Mouse (Mus musculus) ES-E14 (cell line): ENCODE data around the gene Cxcr1. TPM values are rescaled to one million over a fixed set of nuclear protein-coding genes. Genes with fewer than 3 reads are reported as not detected.

Experiments
- DNase-seq: peaks from one replicate; pipeline ENCODE4 v3.0.0-alpha.2; 2013; ENCODE audit warnings: low read depth, low spot score
- H3K27ac ChIP-seq: 2 replicates; pipeline ENCODE4 v1.5.1; 2012; ENCODE audit warnings: low read depth, mild to moderate bottlenecking, low read length, moderate library complexity, mixed read lengths; ENCODE audit not compliant: poor library complexity, insufficient read depth, severe bottlenecking
- H3K36me3 ChIP-seq: 2 replicates; pipeline ENCODE4 v1.6.1; 2012; ENCODE audit warnings: mild to moderate bottlenecking, low read length, moderate library complexity, mixed read lengths; ENCODE audit not compliant: control insufficient read depth, poor library complexity, insufficient read depth, severe bottlenecking
- H3K4me1 ChIP-seq, 2 experiments: fragments of 150-350 bp in 1 of 2; sonication (generic) in 1 of 2; 2 replicates each; pipeline ENCODE4 v1.6.1; 2012; ENCODE audit warnings: low read length in 2 of 2, mild to moderate bottlenecking in 1 of 2, mixed read lengths in 1 of 2; ENCODE audit not compliant: control insufficient read depth in 2 of 2, insufficient read depth in 2 of 2, poor library complexity in 1 of 2
- H3K4me3 ChIP-seq, 2 experiments: fragments of 150-350 bp in 1 of 2; sonication (generic) in 1 of 2; 2 replicates each; pipeline ENCODE4 v1.5.1; 2012; ENCODE audit warnings: low read length in 2 of 2, low read depth in 1 of 2, mild to moderate bottlenecking in 1 of 2, mixed read lengths in 1 of 2; ENCODE audit not compliant: insufficient read depth in 1 of 2, poor library complexity in 1 of 2, severe bottlenecking in 1 of 2
- H3K9ac ChIP-seq: 2 replicates; pipeline ENCODE4 v1.6.1; 2012; ENCODE audit warnings: low read depth, mild to moderate bottlenecking, low read length, mixed read lengths; ENCODE audit not compliant: poor library complexity, insufficient read depth, severe bottlenecking
- H3K9me3 ChIP-seq: fragments of 150-350 bp; sonication (generic); 2 replicates; pipeline ENCODE4 v1.6.1; 2012; ENCODE audit warnings: low read depth, mild to moderate bottlenecking, low read length; ENCODE audit not compliant: control insufficient read depth, insufficient read depth
- CHD2 ChIP-seq: IDR thresholded peaks from 2 replicates; pipeline ENCODE4 v1.6.1; 2014; ENCODE audit warnings: mild to moderate bottlenecking, low read depth, low read length, inconsistent platforms
- HCFC1 ChIP-seq: IDR thresholded peaks from 2 replicates; pipeline ENCODE4 v1.6.1; 2012; ENCODE audit warnings: low read length, inconsistent platforms, borderline replicate concordance; ENCODE audit not compliant: insufficient read depth
- MAFK ChIP-seq: IDR thresholded peaks from 2 replicates; pipeline ENCODE4 v1.6.1; 2014; ENCODE audit warnings: mild to moderate bottlenecking, low read depth, low read length, inconsistent platforms; ENCODE audit not compliant: insufficient read depth
- ZC3H11A ChIP-seq: IDR thresholded peaks from 2 replicates; pipeline ENCODE4 v1.6.1; 2012; ENCODE audit warnings: low read depth, mild to moderate bottlenecking, inconsistent platforms, low read length, borderline replicate concordance
- ZNF384 ChIP-seq: IDR thresholded peaks from 2 replicates; pipeline ENCODE4 v1.6.1; 2012; ENCODE audit warnings: low read depth, low read length, inconsistent platforms
- in situ Hi-C, 2 experiments: fragments of 600-800 bp; cut with MboI; formaldehyde crosslinking; loops; one replicate each; pipeline ENCODE4 v1.15.1; 2025; ENCODE audit warnings: low sequenced_read_pairs in 2 of 2, inconsistent platforms in 1 of 2; ENCODE audit not compliant: unreplicated experiment in 2 of 2
- total RNA-seq: library from RNA; depleted of rRNA; stranded (reverse); fragments of 300-350 nt; gene quantifications from 2 replicates; pipeline ENCODE4 v1.2.3, GENCODE M21; 2012

The Cxcr1 gene
- total RNA-seq, 1 experiment, result not detected

DNA sequence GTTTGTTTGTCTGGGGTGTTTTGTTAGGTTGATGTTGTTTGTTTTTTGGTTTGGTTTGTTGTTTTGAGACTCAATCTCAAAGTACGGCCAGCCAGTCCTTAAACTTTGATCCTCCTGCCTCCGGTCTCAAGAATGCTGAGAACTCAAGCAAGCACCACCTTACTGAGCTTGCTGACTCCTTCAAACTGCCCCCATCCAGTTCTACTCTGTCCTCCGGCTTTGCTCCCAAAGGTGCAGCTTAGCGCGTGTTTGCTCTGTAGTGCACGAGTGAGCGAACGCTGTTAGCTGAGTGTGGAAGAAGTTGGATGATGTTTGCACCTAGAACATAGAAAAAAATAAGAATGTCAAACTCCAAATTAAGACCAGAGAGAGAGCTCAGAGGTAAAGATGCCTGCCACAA lies 14.5 kb upstream of the Cxcr1 start:
- Histone ChIP-seq H3K27ac (no peak overlapping the region), H3K9me3 (no peaks in the 10 kb centered on the region), H3K36me3 (no peaks in the 10 kb centered on the region), H3K4me1 (peaks cover 0 to 7% of the 10 kb centered on the region in 2 experiments; a peak in 2 of 4 replicates), H3K4me3 (no peak overlapping the region), H3K9ac (no peak overlapping the region)
- no peak for TF ChIP-seq HCFC1
- TF ChIP-seq ZNF384, result no peak
- no peak for TF ChIP-seq CHD2
- no peak for TF ChIP-seq MAFK
- TF ChIP-seq ZC3H11A, result no peak
- in situ Hi-C loops, result loop anchor here in 1 of 2 experiments (10.0 kb wide), 1 partner anchor 156 kb away; the partner anchor contains the start of gene Catip
- no peak for DNase-seq

DNA sequence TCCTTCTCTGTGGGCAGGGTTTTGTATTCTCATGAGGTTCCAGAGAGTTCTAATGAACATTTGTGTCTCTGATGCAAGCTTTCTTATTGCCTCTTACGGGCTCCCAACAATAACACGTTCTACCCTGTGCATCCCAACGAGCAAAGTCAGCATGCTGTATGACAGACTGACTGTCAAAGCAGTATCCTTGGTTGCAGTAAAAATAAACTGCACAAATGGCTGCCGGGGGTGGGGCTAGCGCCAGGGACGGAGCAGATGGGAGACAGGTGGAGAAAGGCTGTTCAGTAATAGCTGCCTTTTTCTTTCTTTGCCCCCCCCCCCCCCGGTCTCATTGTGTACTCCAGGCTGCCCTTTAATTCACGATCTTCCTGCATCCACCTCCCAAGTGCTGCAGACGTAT lies 13.5 kb upstream of the Cxcr1 start:
- H3K9me3 ChIP-seq, result no peaks in the 10 kb centered on the region
- in situ Hi-C loops, result loop anchor here in 1 of 2 experiments (10.0 kb wide), 1 partner anchor 157 kb away; the partner anchor contains the start of gene Catip
- TF ChIP-seq MAFK, result no peak
- no peak for TF ChIP-seq ZC3H11A
- TF ChIP-seq HCFC1, result no peak
- TF ChIP-seq CHD2, result no peak
- no peak for TF ChIP-seq ZNF384
- no peak overlapping the region for H3K9ac ChIP-seq
- no peak overlapping the region for H3K4me3 ChIP-seq
- H3K4me1 ChIP-seq, result peaks cover 0 to 7% of the 10 kb centered on the region in 2 experiments; a peak in 2 of 4 replicates
- DNase-seq, result no peak
- H3K36me3 ChIP-seq, result no peaks in the 10 kb centered on the region
- H3K27ac ChIP-seq, result no peak overlapping the region

DNA sequence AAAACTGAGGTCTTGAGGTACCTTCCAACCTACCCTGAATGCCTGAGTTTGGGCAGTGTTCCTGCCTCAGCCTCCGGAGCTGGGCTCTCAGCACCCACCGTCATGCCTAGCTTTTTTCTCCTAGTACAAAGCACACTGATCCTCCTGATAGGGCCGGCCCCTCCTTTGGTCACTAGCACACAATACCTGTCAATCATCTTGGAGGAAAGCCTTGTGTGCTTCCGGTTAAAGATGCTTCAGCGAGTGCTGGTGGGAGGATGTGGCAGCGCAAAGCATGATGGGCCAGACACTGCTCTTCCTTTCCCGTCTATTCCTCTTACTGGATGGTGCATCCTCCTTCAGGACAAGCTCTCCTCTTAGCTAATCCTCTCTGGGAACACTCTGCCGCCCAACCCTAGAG lies 12.2 kb upstream of the Cxcr1 start:
- Histone ChIP-seq H3K36me3 (no peaks in the 10 kb centered on the region), H3K4me3 (peak overlapping the region in 1 of 2 experiments; percentile 12; a peak in 1 of 4 replicates), H3K9me3 (no peaks in the 10 kb centered on the region), H3K27ac (no peak overlapping the region), H3K9ac (peak overlapping the region; percentile 22; the same call in 1 of the 2 replicates), H3K4me1 (peaks cover 0 to 7% of the 10 kb centered on the region in 2 experiments; a peak in 2 of 4 replicates)
- DNase-seq, result no peak
- TF ChIP-seq ZNF384 (no peak), ZC3H11A (no peak), CHD2 (no peak), MAFK (no peak), HCFC1 (no peak)
- in situ Hi-C loops, result loop anchor here in 1 of 2 experiments (10.0 kb wide), 1 partner anchor 158 kb away; the partner anchor contains the start of gene Catip

DNA sequence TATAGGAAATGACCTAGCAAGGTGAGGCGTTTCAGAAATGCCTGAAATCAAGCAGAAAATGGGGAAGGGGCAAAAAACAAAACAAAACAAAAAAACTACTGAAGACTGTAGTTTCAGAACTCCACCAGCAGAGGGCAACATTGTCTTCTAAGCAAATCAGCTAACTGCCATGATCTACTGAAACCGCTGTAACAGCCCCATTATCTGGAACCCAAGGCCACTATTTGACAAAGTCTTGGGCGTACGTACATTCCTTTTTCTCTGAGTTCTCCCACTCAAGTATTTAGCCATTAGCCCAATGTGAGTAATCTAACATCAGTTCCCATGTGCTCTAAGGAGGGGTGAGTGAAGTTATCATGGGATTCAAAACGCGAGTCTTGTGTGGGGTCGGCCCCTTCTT lies 11.4 kb upstream of the Cxcr1 start:
- Histone ChIP-seq H3K4me3 (no peak overlapping the region), H3K9me3 (no peaks in the 10 kb centered on the region), H3K27ac (no peak overlapping the region), H3K36me3 (no peaks in the 10 kb centered on the region), H3K4me1 (peaks cover 0 to 7% of the 10 kb centered on the region in 2 experiments; a peak in 2 of 4 replicates), H3K9ac (no peak overlapping the region)
- in situ Hi-C loops, result loop anchor here in 1 of 2 experiments (10.0 kb wide), 1 partner anchor 159 kb away; the partner anchor contains the start of gene Catip
- DNase-seq, result peak; percentile 61
- TF ChIP-seq CHD2 (no peak), ZNF384 (no peak), ZC3H11A (peak; percentile 80)
